Mouse (Mus musculus) E14TG2a.4 (cell line): Measurements from ENCODE around the gene Lsamp.

Experiments used
- H3K27me3 ChIP-seq: 2 replicates; pipeline ENCODE4 v1.6.1; 2014; ENCODE audit warnings: low read length, control low read depth; ENCODE audit not compliant: insufficient read depth
- H3K36me3 ChIP-seq: 2 replicates; pipeline ENCODE4 v1.6.1; 2014; ENCODE audit warnings: low read length, control low read depth; ENCODE audit not compliant: insufficient read depth
- H3K4me1 ChIP-seq: replicated peaks from 2 replicates; pipeline ENCODE4 v1.6.1; 2014; ENCODE audit warnings: low read depth, low read length, control low read depth
- H3K4me3 ChIP-seq: replicated peaks from 2 replicates; pipeline ENCODE4 v1.5.1; 2014; ENCODE audit warnings: mild to moderate bottlenecking, low read length
- H3K9me3 ChIP-seq: 2 replicates; pipeline ENCODE4 v1.6.1; 2014; ENCODE audit warnings: low read length, control low read depth
- CTCF ChIP-seq: conservative IDR thresholded peaks from 2 replicates; pipeline ENCODE4 v1.5.1; 2014; ENCODE audit warnings: low read length
- NANOG ChIP-seq: IDR thresholded peaks from 2 replicates; pipeline ENCODE4 v1.6.1; 2014; ENCODE audit warnings: borderline replicate concordance, low read length, mixed read lengths
- POU5F1 ChIP-seq: IDR thresholded peaks from 2 replicates; pipeline ENCODE4 v1.6.1; 2014; ENCODE audit warnings: low read length, borderline replicate concordance

The Lsamp gene

GRCm38 (mm10) chr16:40627159-40627558 lies 643.0 kb downstream of the Lsamp start:
- Histone ChIP-seq H3K9me3 (no peaks in the 10 kb centered on the region), H3K27me3 (no peaks in the 10 kb centered on the region), H3K4me3 (no peak overlapping the region), H3K4me1 (no peaks in the 10 kb centered on the region), H3K36me3 (no peaks in the 10 kb centered on the region)
- TF ChIP-seq CTCF (no peak), NANOG (no peak), POU5F1 (no peak)

GRCm38 (mm10) chr16:40639621-40640371 lies 655.6 kb downstream of the Lsamp start:
- no peaks in the 10 kb centered on the region for H3K9me3 ChIP-seq
- H3K4me1 ChIP-seq: no peaks in the 10 kb centered on the region
- TF ChIP-seq CTCF: no peak
- TF ChIP-seq POU5F1: no peak
- TF ChIP-seq NANOG: no peak
- no peaks in the 10 kb centered on the region for H3K36me3 ChIP-seq
- H3K4me3 ChIP-seq: no peak overlapping the region
- H3K27me3 ChIP-seq: no peaks in the 10 kb centered on the region; the same call in 1 of the 2 replicates

DNA sequence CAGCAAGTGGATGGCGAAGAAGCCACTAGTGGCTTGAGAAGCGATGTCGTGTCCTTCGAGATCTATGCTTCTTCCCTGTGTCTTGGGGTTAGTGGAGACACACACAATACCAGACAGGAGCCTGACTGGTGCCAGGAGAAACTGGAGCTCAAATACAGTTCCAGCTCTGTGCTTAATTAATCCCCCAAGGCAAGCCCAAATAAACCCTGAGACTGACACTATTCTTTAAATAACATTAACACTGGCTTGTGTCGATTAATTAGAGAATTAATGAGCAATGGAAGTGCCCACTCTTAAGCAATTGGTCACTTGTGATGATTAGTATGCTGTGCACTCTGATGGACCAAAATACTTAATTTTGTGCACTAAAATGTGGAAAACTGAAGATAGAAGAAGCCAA lies 668.6 kb downstream of the Lsamp start:
- H3K36me3 ChIP-seq: no peaks in the 10 kb centered on the region
- H3K4me1 ChIP-seq: no peaks in the 10 kb centered on the region
- H3K27me3 ChIP-seq: no peaks in the 10 kb centered on the region
- no peaks in the 10 kb centered on the region for H3K9me3 ChIP-seq
- H3K4me3 ChIP-seq: no peak overlapping the region
- TF ChIP-seq NANOG (no peak), POU5F1 (no peak), CTCF (no peak)

DNA sequence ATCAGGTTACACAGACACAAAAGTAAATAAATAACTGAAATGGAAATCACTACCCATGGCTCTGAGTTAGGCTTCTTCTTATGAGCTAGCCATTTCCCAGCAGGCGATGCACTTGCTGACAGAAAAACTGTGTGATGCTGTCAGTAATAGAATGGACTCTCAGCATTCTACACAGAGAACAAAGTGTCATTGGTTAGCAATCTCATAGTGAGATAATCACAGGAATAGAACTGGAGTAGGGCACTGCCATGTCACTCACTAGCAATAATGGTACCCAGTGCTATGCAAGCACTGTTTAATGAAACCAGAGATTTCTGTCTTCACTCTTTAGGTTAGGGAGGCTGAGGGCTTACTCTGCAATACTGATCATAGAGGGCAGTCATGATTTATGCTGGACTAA lies 669.3 kb downstream of the Lsamp start:
- H3K4me3 ChIP-seq: no peak overlapping the region
- no peaks in the 10 kb centered on the region for H3K9me3 ChIP-seq
- no peaks in the 10 kb centered on the region for H3K4me1 ChIP-seq
- no peak for TF ChIP-seq POU5F1
- no peak for TF ChIP-seq NANOG
- H3K36me3 ChIP-seq: no peaks in the 10 kb centered on the region
- no peaks in the 10 kb centered on the region for H3K27me3 ChIP-seq

GRCm38 (mm10) chr16:40656347-40656746 lies 672.2 kb downstream of the Lsamp start:
- no peak for TF ChIP-seq POU5F1
- TF ChIP-seq CTCF: no peak
- no peak for TF ChIP-seq NANOG
- Histone ChIP-seq H3K9me3 (no peaks in the 10 kb centered on the region), H3K4me3 (no peak overlapping the region), H3K27me3 (no peaks in the 10 kb centered on the region), H3K36me3 (no peaks in the 10 kb centered on the region), H3K4me1 (no peaks in the 10 kb centered on the region)

DNA sequence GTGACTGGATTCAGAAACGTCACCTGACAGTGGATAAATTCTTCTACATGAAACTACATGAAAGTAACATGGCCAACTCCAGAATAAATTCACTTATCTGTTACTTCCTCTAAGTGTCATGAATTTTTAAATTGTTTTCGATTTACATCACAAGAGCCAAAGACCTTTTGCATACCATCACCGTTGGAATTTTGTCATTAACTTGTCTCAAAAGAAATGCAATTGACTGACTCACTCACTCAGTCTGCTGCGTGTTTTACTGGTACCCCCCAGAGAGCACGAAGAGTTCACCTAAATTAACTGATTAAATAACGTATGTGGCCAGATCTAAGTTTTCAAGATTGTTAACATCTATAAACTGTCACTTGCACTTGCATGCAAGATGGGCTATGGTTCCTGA lies 672.7 kb downstream of the Lsamp start:
- Histone ChIP-seq H3K36me3 (no peaks in the 10 kb centered on the region), H3K27me3 (no peaks in the 10 kb centered on the region), H3K4me3 (no peak overlapping the region), H3K9me3 (no peaks in the 10 kb centered on the region), H3K4me1 (no peaks in the 10 kb centered on the region)
- no peak for TF ChIP-seq POU5F1
- TF ChIP-seq CTCF: no peak
- no peak for TF ChIP-seq NANOG

DNA sequence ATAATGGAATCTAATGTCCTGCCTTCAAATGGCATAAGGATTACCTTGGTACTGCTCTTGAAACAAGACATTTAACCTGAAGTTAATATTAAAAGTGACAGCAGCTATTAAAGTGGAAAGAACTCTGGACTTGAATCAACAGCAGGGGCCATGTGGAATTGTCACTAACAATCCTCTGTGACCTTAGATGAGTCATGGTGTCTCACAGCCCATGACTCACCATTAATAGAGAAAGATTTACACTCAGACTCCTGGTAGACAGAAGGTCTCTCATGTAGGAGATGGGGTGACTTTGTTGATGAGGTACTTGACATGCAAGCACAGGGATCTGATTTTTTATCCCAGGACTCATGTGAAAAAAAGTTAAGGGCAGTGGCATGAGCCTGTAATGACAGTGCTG lies 701.4 kb downstream of the Lsamp start:
- no peak overlapping the region for H3K4me3 ChIP-seq
- no peaks in the 10 kb centered on the region for H3K9me3 ChIP-seq
- H3K27me3 ChIP-seq: no peaks in the 10 kb centered on the region
- H3K4me1 ChIP-seq: no peaks in the 10 kb centered on the region
- H3K36me3 ChIP-seq: no peaks in the 10 kb centered on the region
- no peak for TF ChIP-seq CTCF
- TF ChIP-seq POU5F1: no peak
- no peak for TF ChIP-seq NANOG

DNA sequence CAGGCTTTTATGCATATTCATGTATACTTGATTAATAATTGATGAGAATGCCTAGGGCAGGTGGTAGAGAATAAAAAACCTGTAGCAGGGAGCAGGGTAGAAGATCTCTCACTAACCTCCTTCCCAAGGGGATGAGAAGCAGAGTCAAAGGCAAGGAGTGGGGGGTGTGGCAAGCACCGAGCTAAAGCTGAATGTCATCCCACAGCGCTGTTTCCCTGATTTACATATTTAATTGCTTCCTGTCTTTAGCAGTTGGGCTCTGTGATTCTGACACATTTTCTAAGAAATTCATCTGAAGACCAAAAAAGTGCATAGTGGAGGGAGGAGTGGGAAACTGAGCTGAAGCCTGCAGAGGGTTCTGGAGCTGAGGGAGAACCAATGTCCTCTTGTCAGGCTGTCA lies 708.1 kb downstream of the Lsamp start:
- H3K4me3 ChIP-seq: no peak overlapping the region
- no peaks in the 10 kb centered on the region for H3K36me3 ChIP-seq
- no peak for TF ChIP-seq POU5F1
- no peak for TF ChIP-seq CTCF
- TF ChIP-seq NANOG: no peak
- no peaks in the 10 kb centered on the region for H3K4me1 ChIP-seq
- no peaks in the 10 kb centered on the region for H3K27me3 ChIP-seq
- no peaks in the 10 kb centered on the region for H3K9me3 ChIP-seq

DNA sequence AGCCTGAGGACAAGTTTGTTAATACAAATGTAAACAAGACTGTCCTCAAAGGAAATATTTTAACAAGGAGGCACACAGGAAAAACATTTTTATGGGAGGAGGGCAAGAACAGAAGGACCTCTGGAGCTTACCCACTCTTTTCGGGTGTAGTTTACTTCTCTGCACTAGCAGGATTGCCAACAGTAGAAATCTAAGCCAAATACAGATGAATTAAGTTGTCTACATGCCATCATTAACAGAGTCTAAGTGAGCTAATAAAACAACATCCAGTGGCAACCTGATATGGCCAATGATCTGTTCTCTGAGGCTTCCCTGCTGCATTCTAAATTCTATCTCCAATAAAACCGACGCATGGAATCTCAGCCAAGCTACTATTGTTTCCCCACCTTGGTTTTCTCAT lies 713.1 kb downstream of the Lsamp start:
- TF ChIP-seq NANOG (no peak), POU5F1 (no peak), CTCF (no peak)
- Histone ChIP-seq H3K9me3 (no peaks in the 10 kb centered on the region), H3K36me3 (no peaks in the 10 kb centered on the region), H3K27me3 (no peaks in the 10 kb centered on the region), H3K4me1 (no peaks in the 10 kb centered on the region), H3K4me3 (no peak overlapping the region)
